Mouse (Mus musculus) adipose tissue, adult 10 weeks (tissue): ENCODE data around the gene Fbxl5. TPM values are rescaled to one million over a fixed set of nuclear protein-coding genes. Genes with fewer than 3 reads are reported as not detected.

ENCODE experiments used
- polyA plus RNA-seq: library from polyadenylated mRNA; stranded (reverse); fragments of 350-450 nt; fragmentation: Illumina TruSeq; extraction: RNeasy Lipid Tissue Mini Kit (QIAGEN cat#74804); gene quantifications from one replicate; pipeline ENCODE4 v1.2.3, GENCODE M21; 2014; ENCODE audit warnings: low read depth, low replicate concordance

The Fbxl5 gene
- 45.2 TPM for polyA plus RNA-seq

DNA sequence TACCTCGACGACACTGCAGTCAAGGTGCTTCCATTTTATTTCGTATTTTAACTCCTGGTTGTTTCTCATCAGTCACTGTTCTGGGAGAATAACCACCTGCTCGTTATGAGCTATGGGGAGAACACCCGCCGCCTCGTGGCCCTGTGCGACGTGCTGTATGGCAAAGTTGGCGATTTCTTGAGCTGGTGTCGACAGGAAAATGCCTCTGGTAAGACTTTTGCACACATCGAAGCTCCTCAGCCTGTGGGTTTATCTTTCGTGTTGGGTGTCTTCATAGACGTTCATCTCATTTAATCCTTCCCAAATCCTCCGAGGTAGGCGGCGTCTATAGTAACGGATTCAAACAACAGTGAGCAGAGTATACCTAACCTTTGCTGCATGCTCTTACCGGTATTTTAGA lies at the start of gene Fbxl5:
TSS of gene Fbxl5 (minus strand) at position 101 of the 400 bp plus-strand sequence.

GRCm38 (mm10) chr5:43868253-43868652 lies 46.8 kb upstream of the Fbxl5 start, which contains the start of gene Cd38:
TSS of gene Cd38 (plus strand) at chr5:43868553.

GRCm38 (mm10) chr5:43818695-43819094 lies 2.7 kb downstream of the Fbxl5 start, which contains the start of gene Bst1:
TSS of gene Bst1 (plus strand) at chr5:43818885.

Other genes starting within 250 kb of the Fbxl5 start
- gene Cc2d2a, start 159.3 kb downstream of the Fbxl5 start, polyA plus RNA-seq = 11.7 TPM
- gene Bst1, start 2.8 kb downstream of the Fbxl5 start, polyA plus RNA-seq = 2.0 TPM
- gene Cd38, start 46.9 kb upstream of the Fbxl5 start, polyA plus RNA-seq = 10.5 TPM
- not detected for gene Gm7879, start 91.5 kb upstream of the Fbxl5 start, polyA plus RNA-seq
- 0.73 TPM for gene Fgfbp1, start 160.1 kb upstream of the Fbxl5 start, polyA plus RNA-seq